Mouse (Mus musculus): ENCODE results near the gene Fbxo22. TPM values are rescaled to one million over a fixed set of nuclear protein-coding genes. Genes with fewer than 3 reads are reported as not detected.
"Not testable (repeated sequence)": the region's sequence is repeated elsewhere in the genome, so short reads cannot be mapped to it uniquely, and the experiment has no call there.

Gene Fbxo22
- total RNA-seq, 1 experiment from 2014 or later: 43.5 TPM

GRCm38 (mm10) chr9:55232586-55232985 lies 23.9 kb downstream of the Fbxo22 start:
- ATAC-seq (ENCODE audit: extremely low read depth, insufficient number of reproducible peaks, low FRiP score, poor library complexity, severe bottlenecking): no peak

GRCm38 (mm10) chr9:55233076-55233475 lies 24.4 kb downstream of the Fbxo22 start:
- ATAC-seq (ENCODE audit: extremely low read depth, insufficient number of reproducible peaks, low FRiP score, poor library complexity, severe bottlenecking): not testable (repeated sequence)

- no peak for ATAC-seq (ENCODE audit: extremely low read depth, insufficient number of reproducible peaks, low FRiP score, poor library complexity, severe bottlenecking)
Measured at GRCm38 (mm10) chr9:55236235-55237165, 27.8 kb downstream of the Fbxo22 start.

- ATAC-seq (ENCODE audit: extremely low read depth, insufficient number of reproducible peaks, low FRiP score, poor library complexity, severe bottlenecking): no peak
Measured at GRCm38 (mm10) chr9:55240852-55241251, 32.1 kb downstream of the Fbxo22 start.

GRCm38 (mm10) chr9:55241863-55242685 lies 33.3 kb downstream of the Fbxo22 start:
- ATAC-seq (ENCODE audit: extremely low read depth, insufficient number of reproducible peaks, low FRiP score, poor library complexity, severe bottlenecking): peak; percentile 83; the same call in 1 of the 2 replicates

- ATAC-seq (ENCODE audit: extremely low read depth, insufficient number of reproducible peaks, low FRiP score, poor library complexity, severe bottlenecking): no peak
Measured at GRCm38 (mm10) chr9:55243280-55243679, 34.6 kb downstream of the Fbxo22 start.

GRCm38 (mm10) chr9:55244079-55244478 lies 35.4 kb downstream of the Fbxo22 start:
- no peak for ATAC-seq (ENCODE audit: extremely low read depth, insufficient number of reproducible peaks, low FRiP score, poor library complexity, severe bottlenecking)

- not testable (repeated sequence) for ATAC-seq (ENCODE audit: extremely low read depth, insufficient number of reproducible peaks, low FRiP score, poor library complexity, severe bottlenecking)
Measured at GRCm38 (mm10) chr9:55245057-55245750, 36.5 kb downstream of the Fbxo22 start.

GRCm38 (mm10) chr9:55246440-55246839 lies 37.7 kb downstream of the Fbxo22 start:
- ATAC-seq (ENCODE audit: extremely low read depth, insufficient number of reproducible peaks, low FRiP score, poor library complexity, severe bottlenecking): no peak

GRCm38 (mm10) chr9:55246918-55247317 lies 38.2 kb downstream of the Fbxo22 start:
- no peak for ATAC-seq (ENCODE audit: extremely low read depth, insufficient number of reproducible peaks, low FRiP score, poor library complexity, severe bottlenecking)

GRCm38 (mm10) chr9:55248465-55248864 lies 39.7 kb downstream of the Fbxo22 start:
- no peak for ATAC-seq (ENCODE audit: extremely low read depth, insufficient number of reproducible peaks, low FRiP score, poor library complexity, severe bottlenecking)

GRCm38 (mm10) chr9:55250595-55251247 lies 42.0 kb downstream of the Fbxo22 start:
- no peak for ATAC-seq (ENCODE audit: extremely low read depth, insufficient number of reproducible peaks, low FRiP score, poor library complexity, severe bottlenecking)

- ATAC-seq (ENCODE audit: extremely low read depth, insufficient number of reproducible peaks, low FRiP score, poor library complexity, severe bottlenecking): not testable (repeated sequence)
Measured at GRCm38 (mm10) chr9:55252097-55252496, 43.4 kb downstream of the Fbxo22 start.

GRCm38 (mm10) chr9:55253849-55254248 lies 45.1 kb downstream of the Fbxo22 start:
- no peak for ATAC-seq (ENCODE audit: extremely low read depth, insufficient number of reproducible peaks, low FRiP score, poor library complexity, severe bottlenecking)

- no peak for ATAC-seq (ENCODE audit: extremely low read depth, insufficient number of reproducible peaks, low FRiP score, poor library complexity, severe bottlenecking)
Measured at GRCm38 (mm10) chr9:55255056-55255455, 46.3 kb downstream of the Fbxo22 start.

- ATAC-seq (ENCODE audit: extremely low read depth, insufficient number of reproducible peaks, low FRiP score, poor library complexity, severe bottlenecking): no peak
Measured at GRCm38 (mm10) chr9:55255604-55256003, 46.9 kb downstream of the Fbxo22 start.

GRCm38 (mm10) chr9:55257105-55257504 lies 48.4 kb downstream of the Fbxo22 start:
- ATAC-seq (ENCODE audit: extremely low read depth, insufficient number of reproducible peaks, low FRiP score, poor library complexity, severe bottlenecking): no peak

GRCm38 (mm10) chr9:55259741-55260140 lies 51.0 kb downstream of the Fbxo22 start:
- ATAC-seq (ENCODE audit: extremely low read depth, insufficient number of reproducible peaks, low FRiP score, poor library complexity, severe bottlenecking): no peak
